Mouse (Mus musculus): ENCODE results near the gene Gnat3. TPM values are rescaled to one million over a fixed set of nuclear protein-coding genes. Genes with fewer than 3 reads are reported as not detected.
A peak's percentile ranks its signal among the peaks of the same experiment; 100 is the strongest.

Gnat3 gene
- polyA plus RNA-seq, 1 experiment from 2014 or later = not detected

DNA sequence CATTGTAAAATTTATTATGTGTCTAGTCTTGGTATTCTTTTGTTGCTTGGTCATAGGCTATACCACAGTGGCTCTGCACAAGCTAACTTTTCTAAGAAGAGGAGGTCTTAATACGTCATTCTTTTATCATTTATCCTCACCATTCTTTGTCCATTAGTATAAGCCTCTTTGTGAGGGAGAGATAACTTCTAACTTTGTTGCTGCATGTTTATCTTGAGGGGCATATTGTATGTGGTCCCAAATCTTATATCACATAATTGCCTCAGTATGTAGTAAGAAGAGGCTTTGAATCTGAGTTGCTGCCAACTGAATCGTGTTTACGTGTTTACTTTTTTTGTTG lies 8.0 kb downstream of the Gnat3 start:
- H3K4me1 ChIP-seq = no peaks in the 10 kb centered on the region
- ATAC-seq (ENCODE audit: insufficient number of reproducible peaks, low FRiP score, low TSS enrichment, low read depth) = no peak
- H3K9me3 ChIP-seq (replicated peaks) = no peaks in the 10 kb centered on the region
- H3K4me2 ChIP-seq (replicated peaks) = no peak overlapping the region
- 92% methylated on average over 3 of the region's 3 CpGs for WGBS
- H3K27me3 ChIP-seq = no peaks in the 10 kb centered on the region
- H3K4me3 ChIP-seq (replicated peaks) = no peak overlapping the region
- no peaks in the 10 kb centered on the region for H3K36me3 ChIP-seq
- no peak overlapping the region for H3K27ac ChIP-seq (replicated peaks)
- H3K9ac ChIP-seq = no peak overlapping the region

DNA sequence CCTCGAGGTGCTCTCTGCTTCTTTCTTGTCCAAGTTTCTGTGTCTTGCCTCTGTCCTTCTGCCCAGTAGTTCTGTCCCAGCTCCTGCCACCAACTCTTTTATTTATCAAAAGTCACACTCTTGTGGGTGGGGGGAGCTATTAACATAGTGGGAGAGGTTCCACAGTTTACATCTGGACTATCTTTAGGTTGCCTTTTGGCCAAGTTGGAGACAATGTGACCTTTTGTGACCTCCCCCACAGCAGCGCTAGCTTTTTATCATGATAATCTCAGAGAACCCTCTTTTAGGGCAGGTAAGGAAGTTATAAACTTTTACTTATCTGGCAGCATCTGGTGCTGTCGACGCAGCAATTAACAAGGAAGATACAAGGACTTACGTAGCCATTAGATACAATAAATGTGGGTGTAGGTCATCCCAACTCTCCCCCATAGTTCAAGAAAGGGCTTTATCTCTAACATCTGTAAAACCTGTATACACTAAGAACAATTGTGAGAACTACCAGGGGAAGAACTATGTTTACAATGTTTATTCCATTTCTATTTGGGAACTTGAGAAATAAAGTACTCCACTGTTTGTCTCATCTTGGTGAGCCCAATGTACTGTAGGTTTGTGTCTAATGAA lies 18.3 kb downstream of the Gnat3 start:
- 83% methylated on average over 5 of the region's 5 CpGs for WGBS
- Histone ChIP-seq H3K27ac (replicated peaks) (no peak overlapping the region), H3K36me3 (no peaks in the 10 kb centered on the region), H3K4me2 (replicated peaks) (no peak overlapping the region), H3K9ac (no peak overlapping the region), H3K4me1 (no peaks in the 10 kb centered on the region), H3K27me3 (no peaks in the 10 kb centered on the region), H3K9me3 (replicated peaks) (no peaks in the 10 kb centered on the region), H3K4me3 (replicated peaks) (no peak overlapping the region)
- no peak for ATAC-seq (ENCODE audit: insufficient number of reproducible peaks, low FRiP score, low TSS enrichment, low read depth)

DNA sequence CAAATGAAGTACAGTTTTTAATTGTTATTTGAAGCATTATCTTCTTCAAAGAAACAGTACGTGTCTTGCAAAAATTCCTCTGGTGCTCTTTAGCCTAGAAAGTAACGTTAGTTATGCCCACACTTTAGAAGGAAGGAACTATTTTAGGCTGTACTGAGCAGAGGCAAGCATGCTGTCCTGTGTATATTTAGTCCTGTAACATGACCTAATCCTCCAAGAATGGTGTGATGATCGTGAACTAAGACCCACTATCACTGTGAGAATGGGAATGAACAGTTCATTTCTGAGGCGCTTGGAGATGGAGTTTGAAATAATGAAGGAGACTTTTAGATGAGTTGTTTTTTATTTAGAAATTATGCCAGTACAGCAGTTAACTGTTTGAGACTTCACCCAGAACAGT lies 20.4 kb downstream of the Gnat3 start:
- Histone ChIP-seq H3K4me2 (replicated peaks) (no peak overlapping the region), H3K4me1 (no peaks in the 10 kb centered on the region), H3K9me3 (replicated peaks) (no peaks in the 10 kb centered on the region), H3K27ac (replicated peaks) (no peak overlapping the region), H3K9ac (no peak overlapping the region), H3K27me3 (no peaks in the 10 kb centered on the region), H3K36me3 (no peaks in the 10 kb centered on the region), H3K4me3 (replicated peaks) (no peak overlapping the region)
- ATAC-seq (ENCODE audit: insufficient number of reproducible peaks, low FRiP score, low TSS enrichment, low read depth) = peak; percentile 60; the same call in 1 of the 2 replicates
- 51% methylated on average over 4 of the region's 4 CpGs for WGBS

DNA sequence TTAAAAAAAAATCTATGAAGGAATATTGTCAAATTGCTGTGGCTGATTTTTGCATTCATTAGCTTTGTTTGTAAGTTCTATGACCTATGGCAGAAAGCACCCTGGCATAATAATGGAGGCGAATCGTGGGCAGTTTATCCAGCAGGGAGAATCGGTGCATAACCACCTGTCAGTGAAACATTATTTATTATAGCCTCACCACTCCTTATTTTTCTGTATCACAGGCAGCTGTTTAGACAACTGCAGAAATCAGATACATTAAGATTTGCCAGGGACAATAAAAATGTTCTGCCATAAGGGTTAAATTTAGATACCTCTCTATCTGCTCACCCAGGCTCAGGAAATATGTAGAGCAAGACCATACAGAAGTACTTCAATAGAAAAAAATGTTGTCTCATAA lies 22.2 kb downstream of the Gnat3 start:
- Histone ChIP-seq H3K27me3 (no peaks in the 10 kb centered on the region), H3K27ac (replicated peaks) (no peak overlapping the region), H3K9me3 (replicated peaks) (no peaks in the 10 kb centered on the region), H3K4me2 (replicated peaks) (no peak overlapping the region), H3K9ac (no peak overlapping the region), H3K36me3 (no peaks in the 10 kb centered on the region), H3K4me3 (replicated peaks) (no peak overlapping the region), H3K4me1 (no peaks in the 10 kb centered on the region)
- 71% methylated on average over 3 of the region's 3 CpGs for WGBS
- no peak for ATAC-seq (ENCODE audit: insufficient number of reproducible peaks, low FRiP score, low TSS enrichment, low read depth)

DNA sequence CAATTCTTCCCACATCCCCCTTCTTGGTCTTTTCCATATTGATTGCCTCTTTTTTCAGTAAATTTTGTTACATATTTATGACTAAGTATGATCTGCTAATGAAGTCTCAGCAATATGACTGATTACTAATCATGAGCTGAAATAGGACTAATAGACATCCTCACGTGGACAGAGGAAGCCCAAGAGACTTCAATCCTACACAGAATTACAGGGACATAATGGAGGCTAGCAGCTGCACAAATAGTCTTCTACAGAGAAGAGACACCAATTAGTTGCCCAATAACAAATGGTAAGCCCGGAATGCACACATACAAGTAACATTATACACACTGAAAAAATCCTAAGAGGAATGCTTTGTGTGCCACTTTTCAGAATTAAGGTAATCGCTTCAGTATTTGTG lies 24.3 kb downstream of the Gnat3 start:
- H3K9ac ChIP-seq = no peak overlapping the region
- no peaks in the 10 kb centered on the region for H3K27me3 ChIP-seq
- ATAC-seq (ENCODE audit: insufficient number of reproducible peaks, low FRiP score, low TSS enrichment, low read depth) = no peak
- WGBS = 61% methylated on average over 3 of the region's 3 CpGs
- no peaks in the 10 kb centered on the region for H3K36me3 ChIP-seq
- no peaks in the 10 kb centered on the region for H3K4me1 ChIP-seq
- no peak overlapping the region for H3K4me3 ChIP-seq (replicated peaks)
- no peak overlapping the region for H3K4me2 ChIP-seq (replicated peaks)
- H3K27ac ChIP-seq (replicated peaks) = no peak overlapping the region
- no peaks in the 10 kb centered on the region for H3K9me3 ChIP-seq (replicated peaks)

DNA sequence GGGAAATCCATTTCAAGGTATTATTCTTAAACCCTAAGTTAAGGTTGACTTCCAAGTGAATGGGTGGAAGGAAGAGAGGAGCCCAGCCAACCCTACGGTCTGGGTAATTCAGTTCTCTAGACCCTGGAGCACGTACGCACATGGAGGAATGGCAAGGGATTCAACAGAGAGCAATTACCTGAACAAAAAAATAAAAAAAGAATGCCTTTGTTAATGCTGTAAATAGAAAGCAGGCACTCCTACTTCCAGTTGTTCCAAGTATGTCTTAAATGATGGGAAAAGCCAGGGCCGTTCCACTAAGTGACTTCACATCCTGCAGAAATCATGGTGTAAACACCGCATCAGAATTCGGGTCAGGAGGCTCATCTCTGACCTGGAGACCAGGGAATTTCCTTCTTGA lies 28.3 kb downstream of the Gnat3 start:
- no peak overlapping the region for H3K4me3 ChIP-seq (replicated peaks)
- H3K4me2 ChIP-seq (replicated peaks) = no peak overlapping the region
- H3K9me3 ChIP-seq (replicated peaks) = no peaks in the 10 kb centered on the region
- no peak overlapping the region for H3K27ac ChIP-seq (replicated peaks)
- H3K36me3 ChIP-seq = no peaks in the 10 kb centered on the region
- no peaks in the 10 kb centered on the region for H3K27me3 ChIP-seq
- WGBS = 77% methylated on average over 6 of the region's 6 CpGs
- no peaks in the 10 kb centered on the region for H3K4me1 ChIP-seq
- ATAC-seq (ENCODE audit: insufficient number of reproducible peaks, low FRiP score, low TSS enrichment, low read depth) = no peak
- H3K9ac ChIP-seq = no peak overlapping the region

DNA sequence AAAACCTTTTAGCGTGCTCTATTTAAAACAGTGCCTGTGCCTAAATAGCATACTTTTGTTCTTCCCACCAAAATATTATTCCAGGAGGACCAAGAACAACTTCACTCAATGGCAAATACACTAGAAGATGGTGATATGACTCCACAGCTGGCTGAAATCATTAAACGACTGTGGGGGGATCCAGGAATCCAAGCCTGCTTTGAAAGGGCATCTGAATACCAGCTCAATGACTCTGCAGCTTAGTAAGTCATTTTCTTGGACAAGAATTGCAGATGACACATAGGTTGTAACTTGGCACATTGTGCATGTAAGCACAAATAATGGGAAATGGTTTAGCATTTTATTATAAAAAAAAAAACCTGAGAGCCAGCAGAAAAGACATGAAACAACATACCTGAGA lies 37.2 kb downstream of the Gnat3 start:
- ATAC-seq (ENCODE audit: insufficient number of reproducible peaks, low FRiP score, low TSS enrichment, low read depth) = no peak
- no peaks in the 10 kb centered on the region for H3K4me1 ChIP-seq
- H3K9me3 ChIP-seq (replicated peaks) = no peaks in the 10 kb centered on the region
- no peak overlapping the region for H3K4me2 ChIP-seq (replicated peaks)
- H3K27me3 ChIP-seq = no peaks in the 10 kb centered on the region
- H3K9ac ChIP-seq = no peak overlapping the region
- no peaks in the 10 kb centered on the region for H3K36me3 ChIP-seq
- no peak overlapping the region for H3K4me3 ChIP-seq (replicated peaks)
- WGBS = 66% methylated on average over 2 of the region's 2 CpGs
- no peak overlapping the region for H3K27ac ChIP-seq (replicated peaks)

DNA sequence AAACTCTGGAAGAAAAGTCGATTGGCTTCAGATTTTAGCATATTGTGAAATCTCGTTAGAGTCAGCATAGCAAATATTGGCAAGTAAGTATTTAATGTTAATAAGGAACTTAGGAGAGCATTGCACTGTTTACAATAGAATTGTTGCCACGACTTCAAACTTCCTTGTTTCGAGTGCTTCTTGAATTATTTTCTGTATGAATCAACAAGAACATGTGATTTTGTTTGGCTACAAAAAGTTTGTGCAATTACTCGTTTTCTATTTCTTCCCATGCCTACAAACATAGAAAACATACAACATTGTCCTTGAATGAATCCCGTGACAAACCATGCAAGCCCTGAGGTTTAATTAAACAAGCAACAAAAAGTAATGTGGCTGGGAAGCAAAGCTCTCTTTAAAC lies 37.8 kb downstream of the Gnat3 start:
- H3K4me3 ChIP-seq (replicated peaks) = no peak overlapping the region
- H3K36me3 ChIP-seq = no peaks in the 10 kb centered on the region
- H3K4me1 ChIP-seq = no peaks in the 10 kb centered on the region
- no peak overlapping the region for H3K9ac ChIP-seq
- H3K27me3 ChIP-seq = no peaks in the 10 kb centered on the region
- WGBS = 65% methylated on average over 6 of the region's 6 CpGs
- ATAC-seq (ENCODE audit: insufficient number of reproducible peaks, low FRiP score, low TSS enrichment, low read depth) = no peak
- H3K4me2 ChIP-seq (replicated peaks) = no peak overlapping the region
- no peaks in the 10 kb centered on the region for H3K9me3 ChIP-seq (replicated peaks)
- H3K27ac ChIP-seq (replicated peaks) = no peak overlapping the region

DNA sequence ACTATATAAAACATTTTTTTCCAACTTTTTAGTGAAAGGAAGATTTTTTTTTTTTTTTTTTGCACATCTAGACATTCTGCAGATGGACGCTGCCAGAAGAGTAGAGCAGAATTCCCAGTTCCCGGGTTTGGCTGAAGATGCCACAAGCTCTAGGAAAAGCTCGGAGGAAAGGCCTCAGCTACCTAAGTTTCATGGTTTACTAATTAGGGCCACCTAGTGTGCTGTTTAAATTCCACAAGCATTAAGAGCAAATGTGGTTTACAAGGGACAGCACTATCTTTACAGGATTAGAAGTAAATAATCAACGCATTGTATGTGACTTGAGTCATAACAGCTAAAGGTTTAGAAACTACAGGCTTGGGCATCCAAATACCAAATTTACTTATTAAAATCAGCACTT lies 39.3 kb downstream of the Gnat3 start:
- ATAC-seq (ENCODE audit: insufficient number of reproducible peaks, low FRiP score, low TSS enrichment, low read depth) = no peak
- no peak overlapping the region for H3K9ac ChIP-seq
- H3K9me3 ChIP-seq (replicated peaks) = no peaks in the 10 kb centered on the region
- no peaks in the 10 kb centered on the region for H3K27me3 ChIP-seq
- no peak overlapping the region for H3K27ac ChIP-seq (replicated peaks)
- no peaks in the 10 kb centered on the region for H3K4me1 ChIP-seq
- H3K4me2 ChIP-seq (replicated peaks) = no peak overlapping the region
- H3K4me3 ChIP-seq (replicated peaks) = no peak overlapping the region
- H3K36me3 ChIP-seq = no peaks in the 10 kb centered on the region
- 36% methylated on average over 4 of the region's 4 CpGs for WGBS

DNA sequence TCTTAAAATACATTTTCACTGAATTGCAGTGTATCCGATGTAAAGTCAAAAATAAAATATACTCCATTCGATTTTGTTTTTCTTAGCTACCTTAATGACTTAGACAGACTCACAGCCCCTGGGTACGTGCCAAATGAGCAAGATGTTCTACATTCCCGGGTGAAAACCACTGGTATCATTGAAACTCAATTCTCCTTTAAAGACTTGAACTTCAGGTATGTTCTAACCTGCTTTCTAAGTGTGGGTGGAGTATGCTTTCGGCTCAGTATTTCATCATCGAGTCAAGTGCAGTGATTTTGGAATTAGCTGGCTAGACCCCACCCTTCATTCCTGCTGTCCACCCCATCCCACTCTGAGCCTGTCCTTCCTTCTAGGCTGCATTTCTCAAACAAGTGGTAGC lies 41.3 kb downstream of the Gnat3 start:
- Histone ChIP-seq H3K9me3 (replicated peaks) (no peaks in the 10 kb centered on the region), H3K4me1 (no peaks in the 10 kb centered on the region), H3K4me2 (replicated peaks) (no peak overlapping the region), H3K4me3 (replicated peaks) (no peak overlapping the region), H3K36me3 (no peaks in the 10 kb centered on the region), H3K27me3 (no peaks in the 10 kb centered on the region), H3K9ac (no peak overlapping the region), H3K27ac (replicated peaks) (no peak overlapping the region)
- WGBS = 72% methylated on average over 6 of the region's 6 CpGs
- no peak for ATAC-seq (ENCODE audit: insufficient number of reproducible peaks, low FRiP score, low TSS enrichment, low read depth)

DNA sequence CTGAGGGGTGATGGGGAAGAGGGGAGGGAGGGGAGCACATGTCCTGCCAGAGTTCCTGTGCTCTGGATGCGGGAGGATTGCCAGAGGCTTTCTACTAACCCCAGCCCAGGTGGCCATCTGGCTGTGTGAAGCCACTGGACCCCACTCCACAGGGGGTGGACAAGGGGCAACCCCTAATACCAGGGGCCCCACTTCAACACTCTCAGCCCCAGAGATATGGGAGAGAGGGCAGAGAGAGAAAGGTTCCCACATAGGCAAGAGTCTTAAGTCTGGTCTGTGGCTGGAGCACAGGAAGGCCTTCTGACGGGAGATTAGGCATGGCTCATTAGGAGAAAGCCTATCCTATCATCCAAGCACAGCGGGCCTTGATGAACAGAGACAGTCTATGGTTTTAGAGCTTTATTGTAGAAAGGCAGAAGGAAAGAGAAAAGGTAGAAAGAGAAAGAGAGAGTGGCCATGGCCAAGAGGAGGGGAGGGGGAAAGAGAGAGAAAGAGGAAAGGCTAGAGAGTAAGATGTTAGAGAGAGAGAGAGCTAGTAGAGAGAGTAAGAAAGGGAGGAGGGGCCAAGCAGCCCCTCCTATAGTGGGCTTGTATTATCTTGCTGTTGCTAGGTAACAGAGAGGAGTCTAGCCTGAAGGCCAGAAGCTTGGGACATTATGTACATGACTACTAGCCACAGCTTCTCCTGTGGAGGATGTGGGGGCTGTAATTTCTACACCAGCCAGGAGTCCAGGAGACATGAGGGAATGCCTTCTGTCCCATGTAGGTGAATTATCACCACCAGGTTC lies 42.7 kb downstream of the Gnat3 start:
- 52% methylated on average over 3 of the region's 3 CpGs for WGBS
- no peaks in the 10 kb centered on the region for H3K4me1 ChIP-seq
- no peaks in the 10 kb centered on the region for H3K9me3 ChIP-seq (replicated peaks)
- ATAC-seq (ENCODE audit: insufficient number of reproducible peaks, low FRiP score, low TSS enrichment, low read depth) = no peak
- no peaks in the 10 kb centered on the region for H3K27me3 ChIP-seq
- H3K27ac ChIP-seq (replicated peaks) = no peak overlapping the region
- H3K9ac ChIP-seq = no peak overlapping the region
- H3K4me3 ChIP-seq (replicated peaks) = no peak overlapping the region
- H3K36me3 ChIP-seq = no peaks in the 10 kb centered on the region
- H3K4me2 ChIP-seq (replicated peaks) = no peak overlapping the region

DNA sequence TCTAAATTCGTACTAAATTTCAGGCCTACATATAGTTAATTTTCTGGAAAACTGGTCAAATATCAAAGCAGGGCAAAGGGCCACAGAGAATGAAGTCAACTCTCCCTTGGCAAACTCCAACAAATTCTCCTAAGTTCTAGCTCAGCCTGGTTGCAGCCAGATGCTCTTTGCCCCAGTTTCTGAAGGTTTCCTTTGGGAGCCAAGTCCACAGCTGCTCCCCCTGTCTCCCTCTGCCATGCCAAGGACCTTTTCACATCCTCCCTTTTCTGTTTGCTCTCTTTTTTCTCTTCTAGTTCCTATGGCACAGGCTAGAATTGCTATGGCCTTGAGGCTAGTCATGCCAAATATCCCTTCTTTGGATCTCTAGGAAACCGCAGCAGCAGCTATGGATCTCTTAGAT lies 43.8 kb downstream of the Gnat3 start:
- no peaks in the 10 kb centered on the region for H3K36me3 ChIP-seq
- no peak for ATAC-seq (ENCODE audit: insufficient number of reproducible peaks, low FRiP score, low TSS enrichment, low read depth)
- no peak overlapping the region for H3K4me2 ChIP-seq (replicated peaks)
- no peak overlapping the region for H3K27ac ChIP-seq (replicated peaks)
- no peaks in the 10 kb centered on the region for H3K4me1 ChIP-seq
- H3K4me3 ChIP-seq (replicated peaks) = no peak overlapping the region
- H3K9me3 ChIP-seq (replicated peaks) = no peaks in the 10 kb centered on the region
- no peak overlapping the region for H3K9ac ChIP-seq
- no peaks in the 10 kb centered on the region for H3K27me3 ChIP-seq
- WGBS = 80% methylated on average over 2 of the region's 2 CpGs
